Mouse (Mus musculus): ENCODE measurements at regions not wholly inside any gene's neighbourhood (a gene's known extent, or its start where the extent isn't known, plus 50 kb on each side); places are given as distances from the start of the nearest gene placed in this dataset.

GRCm38 (mm10) chr3:100401080-100401479 is 88.0 kb downstream of the Tent5c start:
- 88% methylated on average over 1 of the region's 1 CpGs for WGBS
- Histone ChIP-seq H3K4me1 (ENCODE audit: control insufficient read depth, insufficient read depth, low read length) (no peaks in the 10 kb centered on the region), H3K36me3 (ENCODE audit: control insufficient read depth, insufficient read depth, low read length) (no peaks in the 10 kb centered on the region), H3K4me3 (ENCODE audit: insufficient read depth, low read depth, low read length) (no peak overlapping the region), H3K27me3 (replicated peaks; ENCODE audit: control insufficient read depth, insufficient read depth, low read length) (no peaks in the 10 kb centered on the region), H3K27ac (ENCODE audit: insufficient read depth, low read depth, low read length) (no peak overlapping the region)
- DNase-seq, result no peak
- TF ChIP-seq POLR2A (IDR thresholded peaks at IDR 0.05; ENCODE audit: low read depth, low read length) (no peak), CTCF (conservative IDR thresholded peaks at IDR 0.05; ENCODE audit: insufficient read depth, insufficient read length, low read depth, low read length) (no peak)

- H3K27ac ChIP-seq (ENCODE audit: insufficient read depth, low read depth, low read length), result no peak overlapping the region
- WGBS, result 85% methylated on average over 3 of the region's 3 CpGs
- H3K27me3 ChIP-seq (replicated peaks; ENCODE audit: control insufficient read depth, insufficient read depth, low read length), result no peaks in the 10 kb centered on the region
- H3K4me1 ChIP-seq (ENCODE audit: control insufficient read depth, insufficient read depth, low read length), result no peaks in the 10 kb centered on the region
- H3K36me3 ChIP-seq (ENCODE audit: control insufficient read depth, insufficient read depth, low read length), result no peaks in the 10 kb centered on the region
- H3K4me3 ChIP-seq (ENCODE audit: insufficient read depth, low read depth, low read length), result no peak overlapping the region
- TF ChIP-seq CTCF (conservative IDR thresholded peaks at IDR 0.05; ENCODE audit: insufficient read depth, insufficient read length, low read depth, low read length) (no peak), POLR2A (IDR thresholded peaks at IDR 0.05; ENCODE audit: low read depth, low read length) (no peak)
- DNase-seq, result no peak
Measured at GRCm38 (mm10) chr3:100397491-100397890, 91.6 kb downstream of the Tent5c start.

- 39% methylated on average over 9 of the region's 9 CpGs for WGBS
Measured at GRCm38 (mm10) chr3:100394911-100395604, 94.1 kb downstream of the Tent5c start.

GRCm38 (mm10) chr3:100393956-100394355 is 95.2 kb downstream of the Tent5c start:
- Histone ChIP-seq H3K4me3 (ENCODE audit: insufficient read depth, low read depth, low read length) (no peak overlapping the region), H3K27ac (ENCODE audit: insufficient read depth, low read depth, low read length) (no peak overlapping the region), H3K4me1 (ENCODE audit: control insufficient read depth, insufficient read depth, low read length) (no peaks in the 10 kb centered on the region), H3K27me3 (replicated peaks; ENCODE audit: control insufficient read depth, insufficient read depth, low read length) (no peaks in the 10 kb centered on the region), H3K36me3 (ENCODE audit: control insufficient read depth, insufficient read depth, low read length) (no peaks in the 10 kb centered on the region)
- 61% methylated on average over 1 of the region's 1 CpGs for WGBS
- DNase-seq, result no peak
- TF ChIP-seq CTCF (conservative IDR thresholded peaks at IDR 0.05; ENCODE audit: insufficient read depth, insufficient read length, low read depth, low read length), result no peak
- TF ChIP-seq POLR2A (IDR thresholded peaks at IDR 0.05; ENCODE audit: low read depth, low read length), result no peak

More at GRCm38 (mm10) chr3:100394911-100395604, 94.1 kb downstream of the Tent5c start:
- peak; percentile 30 for DNase-seq
- no peak overlapping the region for H3K27ac ChIP-seq (ENCODE audit: insufficient read depth, low read depth, low read length)
- H3K4me3 ChIP-seq (ENCODE audit: insufficient read depth, low read depth, low read length), result no peak overlapping the region
- H3K27me3 ChIP-seq (replicated peaks; ENCODE audit: control insufficient read depth, insufficient read depth, low read length), result no peaks in the 10 kb centered on the region
- H3K4me1 ChIP-seq (ENCODE audit: control insufficient read depth, insufficient read depth, low read length), result no peaks in the 10 kb centered on the region
- TF ChIP-seq CTCF (conservative IDR thresholded peaks at IDR 0.05; ENCODE audit: insufficient read depth, insufficient read length, low read depth, low read length) (no peak), POLR2A (IDR thresholded peaks at IDR 0.05; ENCODE audit: low read depth, low read length) (no peak)
- H3K36me3 ChIP-seq (ENCODE audit: control insufficient read depth, insufficient read depth, low read length), result no peaks in the 10 kb centered on the region

- WGBS, result 68% methylated on average over 1 of the region's 1 CpGs
- Histone ChIP-seq H3K36me3 (ENCODE audit: control insufficient read depth, insufficient read depth, low read length) (no peaks in the 10 kb centered on the region), H3K4me1 (ENCODE audit: control insufficient read depth, insufficient read depth, low read length) (no peaks in the 10 kb centered on the region; the same call in 1 of the 2 replicates), H3K27ac (ENCODE audit: insufficient read depth, low read depth, low read length) (no peak overlapping the region), H3K4me3 (ENCODE audit: insufficient read depth, low read depth, low read length) (no peak overlapping the region), H3K27me3 (replicated peaks; ENCODE audit: control insufficient read depth, insufficient read depth, low read length) (no peaks in the 10 kb centered on the region; the same call in 1 of the 2 replicates)
- TF ChIP-seq CTCF (conservative IDR thresholded peaks at IDR 0.05; ENCODE audit: insufficient read depth, insufficient read length, low read depth, low read length) (no peak), POLR2A (IDR thresholded peaks at IDR 0.05; ENCODE audit: low read depth, low read length) (no peak)
- no peak for DNase-seq
Measured at GRCm38 (mm10) chr3:100382181-100382580, 106.9 kb downstream of the Tent5c start.

GRCm38 (mm10) chr3:100381363-100381762 is 107.8 kb downstream of the Tent5c start:
- WGBS, result 54% methylated on average over 2 of the region's 2 CpGs
- H3K4me3 ChIP-seq (ENCODE audit: insufficient read depth, low read depth, low read length), result no peak overlapping the region
- no peaks in the 10 kb centered on the region; the same call in 1 of the 2 replicates for H3K4me1 ChIP-seq (ENCODE audit: control insufficient read depth, insufficient read depth, low read length)
- H3K27me3 ChIP-seq (replicated peaks; ENCODE audit: control insufficient read depth, insufficient read depth, low read length), result no peaks in the 10 kb centered on the region; the same call in 1 of the 2 replicates
- DNase-seq, result peak; percentile 27
- TF ChIP-seq CTCF (conservative IDR thresholded peaks at IDR 0.05; ENCODE audit: insufficient read depth, insufficient read length, low read depth, low read length) (no peak), POLR2A (IDR thresholded peaks at IDR 0.05; ENCODE audit: low read depth, low read length) (no peak)
- H3K36me3 ChIP-seq (ENCODE audit: control insufficient read depth, insufficient read depth, low read length), result no peaks in the 10 kb centered on the region
- no peak overlapping the region for H3K27ac ChIP-seq (ENCODE audit: insufficient read depth, low read depth, low read length)

DNA sequence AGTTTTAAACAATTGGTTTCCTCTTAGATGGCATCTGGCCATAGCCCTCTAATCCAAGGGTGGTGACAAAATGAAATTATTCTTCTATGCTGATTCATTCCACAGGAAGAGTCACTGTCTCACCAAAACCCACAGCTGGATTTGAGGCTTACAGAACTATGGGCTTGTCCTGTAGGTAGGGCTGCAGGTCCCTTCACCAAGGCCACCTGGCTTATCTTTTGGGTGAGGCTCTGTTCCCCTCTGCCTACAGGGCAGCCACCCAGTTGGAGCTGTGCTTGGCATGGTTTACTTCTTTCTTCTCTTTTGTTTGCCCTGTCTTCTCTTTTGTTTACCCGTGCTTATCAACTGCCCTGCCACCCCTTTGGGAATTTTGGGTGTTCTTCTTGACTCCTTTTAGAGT is 113.0 kb downstream of the Tent5c start:
- Histone ChIP-seq H3K27me3 (replicated peaks; ENCODE audit: control insufficient read depth, insufficient read depth, low read length) (no peaks in the 10 kb centered on the region), H3K27ac (ENCODE audit: insufficient read depth, low read depth, low read length) (no peak overlapping the region), H3K36me3 (ENCODE audit: control insufficient read depth, insufficient read depth, low read length) (no peaks in the 10 kb centered on the region), H3K4me1 (ENCODE audit: control insufficient read depth, insufficient read depth, low read length) (no peaks in the 10 kb centered on the region), H3K4me3 (ENCODE audit: insufficient read depth, low read depth, low read length) (no peak overlapping the region)
- TF ChIP-seq POLR2A (IDR thresholded peaks at IDR 0.05; ENCODE audit: low read depth, low read length), result no peak
- no peak for TF ChIP-seq CTCF (conservative IDR thresholded peaks at IDR 0.05; ENCODE audit: insufficient read depth, insufficient read length, low read depth, low read length)
- no peak for DNase-seq
- whole genome bisulfite sequencing, result 85% methylated on average over 1 of the region's 1 CpGs
